Mouse (Mus musculus) CH12.LX (cell line): ENCODE results near the gene Ptprd. TPM values are rescaled to one million over a fixed set of nuclear protein-coding genes. Genes with fewer than 3 reads are reported as not detected.

ENCODE experiments used
- DNase-seq: peaks from one replicate; pipeline ENCODE4 v3.0.0-alpha.2; 2013; ENCODE audit errors: extremely low read depth
- H3K27ac ChIP-seq: 2 replicates; pipeline ENCODE4 v1.5.1; 2012; ENCODE audit warnings: low read depth, mild to moderate bottlenecking, control low read depth, moderate library complexity; ENCODE audit not compliant: insufficient read depth
- H3K27me3 ChIP-seq: replicated peaks from 2 replicates; pipeline ENCODE3; 2012; ENCODE audit warnings: inconsistent platforms
- H3K36me3 ChIP-seq, 2 experiments: replicated peaks in 1 of 2; 2 replicates each; pipeline versions ENCODE3 to v1.6.1; 2012; ENCODE audit warnings: inconsistent platforms in 1 of 2, low read length in 1 of 2, mild to moderate bottlenecking in 1 of 2, mixed read lengths in 1 of 2, moderate library complexity in 1 of 2; ENCODE audit not compliant: control insufficient read depth in 1 of 2, insufficient read depth in 1 of 2
- H3K4me1 ChIP-seq, 2 experiments: 2 replicates each; pipeline ENCODE4 v1.6.1; 2012; ENCODE audit warnings: inconsistent platforms in 1 of 2, moderate library complexity in 1 of 2; ENCODE audit not compliant: insufficient read depth in 2 of 2, control insufficient read depth in 1 of 2
- H3K4me2 ChIP-seq: 2 replicates; pipeline ENCODE4 v1.6.1; 2012; ENCODE audit warnings: low read depth, mild to moderate bottlenecking, control low read depth; ENCODE audit not compliant: poor library complexity, insufficient read depth, severe bottlenecking
- H3K4me3 ChIP-seq, 3 experiments: fragments of 150-350 bp in 1 of 3; sonication (generic) in 1 of 3; replicated peaks in 1 of 3; 2 replicates each; pipeline versions ENCODE3 to v1.5.1; 2011 to 2012; ENCODE audit warnings: low read depth in 2 of 3, low read length in 2 of 3, mild to moderate bottlenecking in 2 of 3, moderate library complexity in 2 of 3, control low read depth in 1 of 3, improper control_type of control experiment in 1 of 3, inconsistent platforms in 1 of 3, mixed read lengths in 1 of 3; ENCODE audit not compliant: poor library complexity in 1 of 3
- H3K79me2 ChIP-seq: replicated peaks from 2 replicates; pipeline ENCODE4 v1.6.1; 2012; ENCODE audit warnings: mild to moderate bottlenecking, moderate library complexity; ENCODE audit not compliant: control insufficient read depth, poor library complexity, insufficient read depth, severe bottlenecking; ENCODE audit errors: extremely low read depth
- H3K9ac ChIP-seq: 2 replicates; pipeline ENCODE4 v1.6.1; 2012; ENCODE audit warnings: low read depth, mild to moderate bottlenecking, control low read depth, moderate library complexity; ENCODE audit not compliant: insufficient read depth
- H3K9me3 ChIP-seq: replicated peaks from 2 replicates; pipeline ENCODE3; 2012; ENCODE audit warnings: low read length, inconsistent platforms, mixed read lengths
- BHLHE40 ChIP-seq: IDR thresholded peaks from 2 replicates; pipeline ENCODE4 v1.6.1; 2011; ENCODE audit warnings: mild to moderate bottlenecking, low read depth, low read length, improper control_type of control experiment
- CHD1 ChIP-seq: IDR thresholded peaks from 2 replicates; pipeline ENCODE4 v1.6.1; 2012; ENCODE audit warnings: low read depth, low read length, improper control_type of control experiment, inconsistent platforms
- CTCF ChIP-seq, 2 experiments: IDR thresholded peaks in 1 of 2; conservative IDR thresholded peaks in 1 of 2; 2 replicates each; pipeline ENCODE4 v1.5.1; 2011 to 2012; ENCODE audit warnings: low read depth in 2 of 2, low read length in 2 of 2, improper control_type of control experiment in 1 of 2, inconsistent platforms in 1 of 2, mild to moderate bottlenecking in 1 of 2, moderate library complexity in 1 of 2
- E2F4 ChIP-seq: IDR thresholded peaks from 2 replicates; pipeline ENCODE4 v1.6.1; 2011; ENCODE audit warnings: low read depth, low read length, improper control_type of control experiment; ENCODE audit not compliant: insufficient replicate concordance
- GABPA ChIP-seq: IDR thresholded peaks from 2 replicates; pipeline ENCODE4 v1.6.1; 2012; ENCODE audit warnings: low read depth, low read length, improper control_type of control experiment, inconsistent platforms; ENCODE audit not compliant: insufficient replicate concordance
- HCFC1 ChIP-seq: IDR thresholded peaks from 2 replicates; pipeline ENCODE4 v1.6.1; 2012; ENCODE audit warnings: low read depth, mild to moderate bottlenecking, inconsistent platforms, low read length, improper control_type of control experiment
- IRF4 ChIP-seq: IDR thresholded peaks from 2 replicates; pipeline ENCODE4 v1.6.1; 2014; ENCODE audit warnings: low read depth, mild to moderate bottlenecking, inconsistent platforms, low read length, improper control_type of control experiment
- JUN ChIP-seq: IDR thresholded peaks from 2 replicates; pipeline ENCODE4 v1.6.1; 2011; ENCODE audit warnings: low read depth, mild to moderate bottlenecking, low read length, improper control_type of control experiment, moderate library complexity; ENCODE audit not compliant: insufficient read depth
- JUND ChIP-seq: conservative IDR thresholded peaks from 2 replicates; pipeline ENCODE4 v1.6.1; 2011; ENCODE audit warnings: low read depth, low read length, improper control_type of control experiment
- KAT2A ChIP-seq: IDR thresholded peaks from 2 replicates; pipeline ENCODE4 v1.6.1; 2012; ENCODE audit warnings: low read length, improper control_type of control experiment, inconsistent platforms; ENCODE audit not compliant: insufficient replicate concordance
- MAFK ChIP-seq: IDR thresholded peaks from 2 replicates; pipeline ENCODE4 v1.6.1; 2011; ENCODE audit warnings: low read length, improper control_type of control experiment; ENCODE audit not compliant: insufficient replicate concordance
- MAX ChIP-seq: IDR thresholded peaks from 2 replicates; pipeline ENCODE4 v1.6.1; 2011; ENCODE audit warnings: low read length, improper control_type of control experiment
- MAZ ChIP-seq: IDR thresholded peaks from 2 replicates; pipeline ENCODE4 v1.6.1; 2012; ENCODE audit warnings: low read depth, mild to moderate bottlenecking, inconsistent platforms, low read length, improper control_type of control experiment, moderate library complexity
- MEF2A ChIP-seq: IDR thresholded peaks from 2 replicates; pipeline ENCODE4 v1.6.1; 2014; ENCODE audit warnings: low read depth, mild to moderate bottlenecking, inconsistent platforms, low read length, improper control_type of control experiment, borderline replicate concordance
- MXI1 ChIP-seq: IDR thresholded peaks from 2 replicates; pipeline ENCODE4 v1.6.1; 2011; ENCODE audit warnings: mild to moderate bottlenecking, low read depth, low read length, improper control_type of control experiment
- NRF1 ChIP-seq: IDR thresholded peaks from 2 replicates; pipeline ENCODE4 v1.6.1; 2014; ENCODE audit warnings: low read depth, mild to moderate bottlenecking, inconsistent platforms, low read length, improper control_type of control experiment, moderate library complexity
- PAX5 ChIP-seq: IDR thresholded peaks from 2 replicates; pipeline ENCODE4 v1.6.1; 2012; ENCODE audit warnings: low read length, inconsistent platforms, mixed read lengths
- POLR2A ChIP-seq: IDR thresholded peaks from 2 replicates; pipeline ENCODE4 v1.6.1; 2011; ENCODE audit warnings: low read depth, mild to moderate bottlenecking, improper control_type of control experiment, low read length
- RAD21 ChIP-seq: IDR thresholded peaks from 2 replicates; pipeline ENCODE4 v1.6.1; 2011; ENCODE audit warnings: low read depth, mild to moderate bottlenecking, low read length, improper control_type of control experiment, moderate library complexity
- RCOR1 ChIP-seq: conservative IDR thresholded peaks from 2 replicates; pipeline ENCODE4 v1.6.1; 2012; ENCODE audit warnings: low read depth, mild to moderate bottlenecking, inconsistent platforms, low read length, improper control_type of control experiment
- SIN3A ChIP-seq: IDR thresholded peaks from 2 replicates; pipeline ENCODE4 v1.6.1; 2012; ENCODE audit warnings: low read length, improper control_type of control experiment, inconsistent platforms
- TBP ChIP-seq: conservative IDR thresholded peaks from 2 replicates; pipeline ENCODE4 v1.6.1; 2011; ENCODE audit warnings: low read depth, low read length, improper control_type of control experiment
- TCF12 ChIP-seq: IDR thresholded peaks from 2 replicates; pipeline ENCODE4 v1.6.1; 2014; ENCODE audit warnings: low read depth, mild to moderate bottlenecking, inconsistent platforms, low read length, improper control_type of control experiment
- UBTF ChIP-seq: IDR thresholded peaks from 2 replicates; pipeline ENCODE4 v1.6.1; 2012; ENCODE audit warnings: low read depth, mild to moderate bottlenecking, inconsistent platforms, low read length, improper control_type of control experiment, moderate library complexity
- USF1 ChIP-seq: IDR thresholded peaks from 2 replicates; pipeline ENCODE4 v1.6.1; 2014; ENCODE audit warnings: low read depth, mild to moderate bottlenecking, inconsistent platforms, low read length, improper control_type of control experiment
- USF2 ChIP-seq: conservative IDR thresholded peaks from 2 replicates; pipeline ENCODE4 v1.6.1; 2011; ENCODE audit warnings: low read depth, low read length, improper control_type of control experiment
- ZKSCAN1 ChIP-seq: IDR thresholded peaks from 2 replicates; pipeline ENCODE4 v1.6.1; 2012; ENCODE audit warnings: low read depth, inconsistent platforms, low read length, improper control_type of control experiment, borderline replicate concordance
- ZMIZ1 ChIP-seq: IDR thresholded peaks from 2 replicates; pipeline ENCODE4 v1.6.1; 2012; ENCODE audit warnings: low read depth, mild to moderate bottlenecking, inconsistent platforms, low read length, improper control_type of control experiment
- dilution Hi-C: fragments of 300-500 bp; cut with MboI; formaldehyde crosslinking; loops from 2 replicates; pipeline ENCODE4 v1.14.3; 2020; ENCODE audit warnings: low sequenced_read_pairs; ENCODE audit not compliant: extremely low pct_unique_long_range_greater_than_20kb, extremely low pct_ligation_motif_present
- in situ Hi-C: fragments of 300-500 bp; cut with MboI; formaldehyde crosslinking; loops from 3 replicates; pipeline ENCODE4 v1.14.3; 2019; ENCODE audit warnings: low sequenced_read_pairs, low pct_ligation_motif_present, low pct_unique_long_range_greater_than_20kb, mixed read lengths
- polyA plus RNA-seq: library from polyadenylated mRNA; unstranded; fragments of >175 nt; gene quantifications from 2 replicates; pipeline ENCODE4 v1.2.1, GENCODE M21; 2012; ENCODE audit warnings: low read depth; ENCODE audit not compliant: insufficient read length
- total RNA-seq, 2 experiments: library from RNA; depleted of rRNA; stranded (reverse); fragments of 300-350 nt in 1 of 2; fragments of >200 nt in 1 of 2; gene quantifications; 2 replicates each; pipeline ENCODE4 v1.2.3; 2012 to 2014

The Ptprd gene
- total and polyA plus RNA-seq, 3 experiments, result not detected

GRCm38 (mm10) chr4:78235316-78235715 is 23.6 kb upstream of the Ptprd start:
- Histone ChIP-seq H3K4me2 (no peak overlapping the region), H3K79me2 (no peaks in the 10 kb centered on the region), H3K36me3 (no peaks in the 10 kb centered on the region), H3K4me1 (no peaks in the 10 kb centered on the region), H3K27ac (no peak overlapping the region), H3K4me3 (no peak overlapping the region), H3K27me3 (no peaks in the 10 kb centered on the region), H3K9me3 (peaks cover 26% of the 10 kb centered on the region), H3K9ac (no peak overlapping the region)
- TF ChIP-seq CHD1, result no peak
- TF ChIP-seq USF2, result no peak
- TF ChIP-seq MAFK, result no peak
- TF ChIP-seq PAX5, result no peak
- TF ChIP-seq MXI1, result no peak
- TF ChIP-seq ZMIZ1, result no peak
- no peak for TF ChIP-seq BHLHE40
- no peak for TF ChIP-seq USF1
- no peak for TF ChIP-seq UBTF
- TF ChIP-seq TBP, result no peak
- TF ChIP-seq IRF4, result no peak
- no peak for TF ChIP-seq RCOR1
- no peak for TF ChIP-seq MAX
- no peak for TF ChIP-seq MAZ
- no peak for DNase-seq
- in situ Hi-C loops, result no loop called here
- dilution Hi-C loops, result no loop called here

GRCm38 (mm10) chr4:78234681-78235080 is 22.9 kb upstream of the Ptprd start:
- H3K9me3 ChIP-seq, result peaks cover 26% of the 10 kb centered on the region
- no peak overlapping the region for H3K9ac ChIP-seq
- DNase-seq, result no peak
- H3K4me2 ChIP-seq, result no peak overlapping the region
- TF ChIP-seq RAD21 (no peak), JUND (no peak), USF1 (no peak), POLR2A (no peak), USF2 (no peak), MAX (no peak), UBTF (no peak), TCF12 (no peak), BHLHE40 (no peak), JUN (no peak), NRF1 (no peak), GABPA (no peak), HCFC1 (no peak), KAT2A (no peak), SIN3A (no peak), E2F4 (no peak), CTCF (conservative IDR thresholded peaks at IDR 0.05 in 1 of 2, IDR thresholded peaks at IDR 0.05 in 1 of 2; ENCODE audit: low read depth in 2 of 2, low read length in 2 of 2) (no peak), MEF2A (no peak), ZMIZ1 (no peak), ZKSCAN1 (no peak)
- no peaks in the 10 kb centered on the region for H3K27me3 ChIP-seq
- H3K4me1 ChIP-seq, result no peaks in the 10 kb centered on the region
- dilution Hi-C loops, result no loop called here
- no peak overlapping the region for H3K27ac ChIP-seq
- no peaks in the 10 kb centered on the region for H3K79me2 ChIP-seq
- in situ Hi-C loops, result no loop called here
- no peak overlapping the region for H3K4me3 ChIP-seq
- H3K36me3 ChIP-seq, result no peaks in the 10 kb centered on the region
